Mouse (Mus musculus) frontal cortex, postnatal 36 days (tissue): ENCODE data around the gene Lcp2.
A peak's percentile ranks its signal among the peaks of the same experiment; 100 is the strongest.
"Not testable (repeated sequence)": the region's sequence is repeated elsewhere in the genome, so short reads cannot be mapped to it uniquely, and the experiment has no call there.

Experiments used
- DNase-seq, 2 experiments: peaks; one replicate each; pipeline ENCODE4 v3.0.0; 2022; ENCODE audit warnings: low spot score in 2 of 2

The Lcp2 gene

DNA sequence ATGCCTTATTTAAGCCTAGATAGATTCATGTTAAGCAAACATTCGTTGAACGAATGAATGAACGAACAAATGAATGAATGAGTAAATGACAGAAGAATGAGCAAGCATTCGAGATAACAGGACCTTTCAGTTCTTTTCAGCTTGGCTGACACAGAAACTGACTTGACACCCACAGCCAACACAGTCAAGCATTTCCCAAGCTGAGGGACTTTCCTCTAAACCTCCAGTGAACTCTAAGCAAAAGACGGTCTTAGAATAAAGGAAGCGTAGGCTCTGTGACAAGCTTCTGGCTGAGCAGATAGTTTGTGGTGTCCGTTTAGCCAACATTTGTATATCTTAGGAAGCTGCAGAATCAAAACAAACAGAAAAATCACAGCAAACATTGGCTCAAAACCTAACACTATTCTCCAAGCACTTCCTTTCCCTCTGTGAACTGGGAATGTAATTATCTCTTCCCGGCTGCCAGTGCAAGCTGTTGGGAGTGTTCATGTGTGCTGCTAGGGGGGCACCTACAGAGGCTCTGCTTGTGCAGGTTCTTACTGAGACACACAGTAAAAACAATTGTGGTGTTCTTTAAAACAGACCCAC lies 39.5 kb downstream of the Lcp2 start:
- DNase-seq: no peak

GRCm38 (mm10) chr11:34087064-34087463 lies 40.3 kb downstream of the Lcp2 start:
- no peak for DNase-seq

GRCm38 (mm10) chr11:34098422-34098821 lies 51.7 kb downstream of the Lcp2 start, which contains the start of gene 4930469K13Rik:
TSS of gene 4930469K13Rik (minus strand) at chr11:34098554.
- no peak for DNase-seq

GRCm38 (mm10) chr11:34101827-34102226 lies 55.1 kb downstream of the Lcp2 start:
- DNase-seq: no peak

DNA sequence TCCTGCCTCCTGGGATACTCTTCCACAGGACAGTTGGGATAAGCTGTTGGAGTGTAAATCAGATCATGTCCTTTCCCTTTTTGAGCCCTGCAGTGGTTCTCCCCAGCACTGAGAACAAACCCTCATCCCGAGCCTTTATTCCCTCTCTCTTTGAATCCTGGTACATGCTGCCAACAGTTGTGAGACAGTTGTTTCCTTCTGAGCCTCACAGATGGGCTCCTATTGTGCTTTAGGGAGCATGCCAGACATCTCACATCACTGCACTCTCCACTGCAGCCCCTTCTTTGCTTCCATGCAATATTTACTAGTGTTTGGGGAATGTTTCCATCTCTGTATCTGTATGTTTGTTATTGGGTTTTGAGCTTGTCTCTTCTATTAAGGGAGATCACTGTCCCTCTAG lies 58.2 kb downstream of the Lcp2 start:
- DNase-seq: no peak

- no peak for DNase-seq
Observed at GRCm38 (mm10) chr11:34109260-34109659, 62.5 kb downstream of the Lcp2 start.

DNA sequence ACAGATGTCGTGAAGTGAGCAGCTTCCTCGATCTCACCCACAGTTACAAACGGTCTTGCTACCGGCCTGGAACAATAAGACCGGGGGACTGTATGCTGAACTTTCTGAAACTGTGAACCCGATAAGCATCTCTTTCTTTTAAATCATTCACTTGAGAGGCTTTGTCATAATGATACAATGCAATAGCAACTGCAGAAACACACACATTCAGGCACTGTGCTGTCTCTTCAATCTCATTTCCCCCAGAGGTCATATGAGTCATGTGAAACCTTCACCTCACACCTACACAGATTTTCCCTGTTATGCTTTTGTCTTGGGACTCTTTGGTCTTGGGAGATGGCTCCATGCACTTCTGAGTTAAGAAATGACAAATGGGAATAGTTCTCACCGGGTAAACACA lies 65.2 kb downstream of the Lcp2 start:
- DNase-seq: no peak

DNA sequence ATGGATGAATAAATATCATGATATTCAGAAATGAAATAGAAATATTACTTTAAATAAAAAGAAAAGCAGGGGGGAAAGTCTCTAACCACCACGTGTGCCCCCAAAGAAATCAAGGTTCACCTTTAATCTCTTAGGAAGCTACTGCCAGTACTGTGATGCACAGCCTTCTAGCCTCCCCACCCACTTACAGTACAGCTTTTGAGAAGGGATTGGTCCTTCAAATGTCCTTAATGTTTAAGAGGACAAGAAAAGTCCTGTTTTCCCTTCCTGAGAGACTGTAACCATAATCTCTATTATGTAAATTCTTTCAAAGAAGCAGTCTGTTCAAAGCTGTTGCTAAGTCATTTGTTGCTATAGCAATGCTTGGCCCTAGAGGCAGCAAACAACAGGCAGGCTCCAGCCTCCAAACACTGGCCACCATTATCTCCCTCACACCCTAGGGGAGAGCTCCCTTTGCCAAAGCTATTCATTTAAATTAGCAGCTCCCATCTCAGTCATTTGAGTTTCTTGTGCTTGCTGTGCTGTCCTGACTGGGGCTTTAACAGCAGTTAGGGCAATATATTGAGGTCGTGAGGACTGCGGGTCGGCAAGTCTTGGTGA lies 66.2 kb downstream of the Lcp2 start:
- peak in 1 of 2 experiments; percentile 32 for DNase-seq

DNA sequence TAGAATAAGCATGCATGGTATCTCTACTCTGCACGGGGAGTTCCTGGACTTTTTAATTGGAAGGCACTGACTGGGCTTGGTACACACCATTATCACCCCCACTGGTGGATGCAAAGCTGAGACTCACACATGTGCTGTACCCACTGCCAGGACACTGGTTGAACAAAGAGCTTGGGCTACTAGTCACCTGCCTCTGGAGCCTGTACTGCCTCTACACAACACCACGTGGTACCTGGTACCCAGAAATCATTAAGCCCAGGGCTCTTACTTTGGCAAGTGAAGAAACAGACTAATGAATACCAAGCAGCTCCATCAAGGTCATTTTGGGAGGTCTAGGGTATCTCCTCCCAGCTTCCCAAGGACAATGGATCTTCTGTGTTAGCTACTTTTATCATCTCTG lies 67.0 kb downstream of the Lcp2 start:
- DNase-seq: no peak

DNA sequence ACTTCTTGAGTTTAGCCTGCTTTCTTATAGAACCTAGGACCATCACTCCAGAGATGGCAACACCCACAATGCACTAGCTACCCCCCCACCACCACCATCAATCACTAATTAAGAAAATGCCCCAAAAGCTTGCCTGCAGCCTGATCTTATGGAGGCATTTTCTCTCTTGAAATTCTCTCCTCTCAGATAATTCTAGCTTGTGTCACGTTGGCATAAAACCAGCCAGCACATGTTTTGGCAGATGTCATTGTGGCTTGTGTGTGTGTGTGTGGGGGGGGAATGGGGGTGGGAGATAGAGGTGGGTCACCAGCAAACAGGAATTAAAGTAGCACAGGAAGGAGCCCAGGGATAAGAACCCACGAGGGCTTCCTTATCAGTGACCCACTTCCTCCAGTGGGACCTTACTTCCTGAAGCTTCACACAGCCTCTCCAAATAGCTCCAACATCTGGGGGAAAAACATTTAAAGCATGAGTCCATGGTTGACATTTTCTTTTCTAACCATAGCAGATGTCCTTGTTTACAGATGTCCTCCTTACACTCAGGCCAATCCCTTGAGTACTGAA lies 69.9 kb downstream of the Lcp2 start:
- no peak for DNase-seq

DNA sequence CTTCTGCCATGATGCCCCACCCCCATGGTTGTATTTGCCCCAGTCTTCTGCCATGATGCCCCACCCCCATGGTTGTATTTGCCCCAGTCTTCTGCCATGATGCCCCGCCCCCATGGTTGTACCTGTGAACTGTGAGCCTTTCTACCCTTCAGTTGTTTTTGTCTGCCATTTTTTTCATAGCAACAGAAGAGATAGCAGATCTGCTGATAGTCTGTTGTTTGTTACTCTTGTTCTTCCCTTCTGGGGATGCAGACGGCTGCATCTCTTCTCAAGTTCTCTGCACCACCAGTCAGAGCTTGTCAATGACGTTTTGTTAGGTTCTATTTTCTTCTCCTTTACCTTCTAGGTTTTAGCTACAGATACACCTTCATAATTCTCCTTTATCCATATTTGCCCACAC lies 70.9 kb downstream of the Lcp2 start:
- no peak for DNase-seq

DNA sequence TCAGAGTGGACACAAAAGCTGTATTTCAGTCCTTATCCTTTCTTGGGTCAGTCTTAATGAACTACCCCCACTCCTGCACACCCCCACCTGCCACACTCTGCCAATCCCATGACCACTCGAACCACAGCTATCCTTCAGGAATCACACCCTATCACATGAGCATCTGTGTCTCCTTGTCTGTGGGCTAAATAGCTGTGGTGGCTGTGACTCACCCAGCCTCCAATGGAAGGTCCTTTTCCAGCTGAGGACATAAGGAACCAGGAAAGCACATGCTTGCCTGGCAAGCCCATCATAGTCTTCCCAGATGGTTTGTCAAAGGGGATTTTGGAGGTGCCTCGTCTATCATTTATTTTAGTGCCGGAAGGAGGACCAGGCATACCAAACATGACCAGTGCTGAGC lies 71.6 kb downstream of the Lcp2 start:
- no peak for DNase-seq

- peak in 1 of 2 experiments; percentile 38 for DNase-seq
Observed at GRCm38 (mm10) chr11:34123147-34123546, 76.4 kb downstream of the Lcp2 start.

DNA sequence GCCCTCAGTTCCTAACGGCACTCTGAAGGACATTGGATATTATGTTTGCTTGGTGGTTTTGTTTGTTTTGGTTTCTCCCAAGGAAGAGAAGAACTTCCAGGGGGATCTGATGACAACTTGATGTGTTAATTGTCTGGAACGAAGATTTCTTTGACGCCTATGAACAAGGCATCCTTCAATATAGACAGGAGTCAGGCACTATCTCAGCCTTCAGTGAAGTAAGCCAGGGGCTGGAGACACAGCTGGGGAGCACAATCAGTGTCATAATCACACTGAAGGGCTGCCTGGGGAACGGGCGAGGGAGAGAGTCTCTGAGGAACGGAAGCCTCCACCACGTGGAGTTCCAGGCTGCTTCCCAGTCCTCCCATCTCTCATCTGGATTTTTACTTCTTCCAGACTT lies 78.1 kb downstream of the Lcp2 start:
- no peak for DNase-seq

DNA sequence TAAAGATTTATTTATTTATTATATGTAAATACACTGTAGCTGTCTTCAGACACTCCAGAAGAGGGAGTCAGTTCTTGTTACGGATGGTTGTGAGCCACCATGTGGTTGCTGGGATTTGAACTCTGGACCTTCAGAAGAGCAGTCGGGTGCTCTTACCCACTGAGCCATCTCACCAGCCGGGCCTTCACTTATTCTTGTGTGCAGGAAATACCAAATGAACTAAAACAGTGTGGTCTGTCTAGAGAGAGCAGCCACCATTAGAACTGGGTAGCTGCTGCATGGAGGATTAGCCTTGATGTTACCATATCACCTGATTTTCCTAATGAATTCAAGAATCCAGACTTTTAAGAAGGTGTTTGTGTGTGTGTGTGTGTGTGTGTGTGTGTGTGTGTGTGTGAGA lies 79.0 kb downstream of the Lcp2 start:
- DNase-seq: not testable (repeated sequence)

- DNase-seq: no peak
Observed at GRCm38 (mm10) chr11:34128412-34128811, 81.7 kb downstream of the Lcp2 start.

DNA sequence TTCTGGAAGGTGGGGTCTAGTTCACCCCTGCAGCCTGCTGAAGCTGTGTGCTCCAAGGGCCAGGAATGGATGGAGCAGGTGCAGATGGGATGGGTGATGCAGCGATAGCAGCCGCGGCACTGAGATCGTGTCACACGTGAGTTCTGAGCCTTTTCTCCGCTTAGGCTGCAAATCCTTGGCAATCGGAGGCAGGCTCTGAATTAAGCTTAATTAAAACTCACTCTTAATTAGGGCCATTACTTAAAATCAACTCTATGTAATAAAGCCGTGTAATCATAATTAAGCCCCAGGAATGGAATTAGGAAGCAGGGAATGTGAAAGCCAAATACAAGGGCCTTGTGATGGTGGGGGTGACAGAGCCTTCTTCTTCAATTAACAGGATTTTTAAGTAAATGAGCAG lies 92.6 kb downstream of the Lcp2 start:
- no peak for DNase-seq
